Mouse (Mus musculus) ovary, postnatal 36 days (tissue): ENCODE data around the gene Ubxn1.
"Not testable (repeated sequence)": the region's sequence is repeated elsewhere in the genome, so short reads cannot be mapped to it uniquely, and the experiment has no call there.

Experiments used
- DNase-seq: peaks from one replicate; pipeline ENCODE4 v3.0.0; 2022; ENCODE audit warnings: low spot score, mixed read lengths

Gene Ubxn1

GRCm38 (mm10) chr19:8857689-8858088 lies 13.6 kb upstream of the Ubxn1 start:
- no peak for DNase-seq

GRCm38 (mm10) chr19:8859018-8859417 lies 12.3 kb upstream of the Ubxn1 start:
- DNase-seq: no peak

- no peak for DNase-seq
Measured at GRCm38 (mm10) chr19:8864265-8864664, 7.0 kb upstream of the Ubxn1 start.

- DNase-seq: not testable (repeated sequence)
Measured at GRCm38 (mm10) chr19:8870381-8870780, 915 bp upstream of the Ubxn1 start.

- DNase-seq: no peak
Measured at GRCm38 (mm10) chr19:8870838-8871237, 458 bp upstream of the Ubxn1 start.

GRCm38 (mm10) chr19:8872266-8872840 lies 1.1 kb downstream of the Ubxn1 start:
- no peak for DNase-seq

GRCm38 (mm10) chr19:8875031-8875430 lies 3.7 kb downstream of the Ubxn1 start:
- no peak for DNase-seq

- DNase-seq: peak; percentile 88
Measured at GRCm38 (mm10) chr19:8880311-8881033, 9.2 kb downstream of the Ubxn1 start, which contains the start of gene Uqcc3. Gene Uqcc3, minus strand, starts transcription at chr19:8880923.

GRCm38 (mm10) chr19:8881034-8881392 lies 9.7 kb downstream of the Ubxn1 start:
- no peak for DNase-seq

- no peak for DNase-seq
Measured at GRCm38 (mm10) chr19:8883616-8884015, 12.3 kb downstream of the Ubxn1 start, which contains the start of the genes Lbhd1 and Gm49403. Gene Lbhd1, plus strand, starts transcription at chr19:8883732. Gene Gm49403, plus strand, starts transcription at chr19:8883930.

GRCm38 (mm10) chr19:8886916-8887584 lies 15.8 kb downstream of the Ubxn1 start:
- DNase-seq: no peak

GRCm38 (mm10) chr19:8887585-8888463 lies 16.5 kb downstream of the Ubxn1 start:
- no peak for DNase-seq

- peak; percentile 92 for DNase-seq
Measured at GRCm38 (mm10) chr19:8888511-8889385, 17.5 kb downstream of the Ubxn1 start, which contains the start of the genes 1810009A15Rik and Gm49416. Gene 1810009A15Rik, plus strand, starts transcription at chr19:8888853. Gene Gm49416, plus strand, starts transcription at chr19:8888926.

GRCm38 (mm10) chr19:8892829-8893766 lies 21.8 kb downstream of the Ubxn1 start, which contains the start of gene Ints5:
Gene Ints5, plus strand, starts transcription at chr19:8893005.
- peak; percentile 82 for DNase-seq

- no peak for DNase-seq
Measured at GRCm38 (mm10) chr19:8895397-8895960, 24.2 kb downstream of the Ubxn1 start.

GRCm38 (mm10) chr19:8896231-8896630 lies 24.9 kb downstream of the Ubxn1 start:
- DNase-seq: not testable (repeated sequence)

- DNase-seq: peak; percentile 54
Measured at GRCm38 (mm10) chr19:8897211-8897864, 26.0 kb downstream of the Ubxn1 start.

GRCm38 (mm10) chr19:8897865-8898495 lies 26.7 kb downstream of the Ubxn1 start, which contains the start of gene Ganab:
Gene Ganab, plus strand, starts transcription at chr19:8898071.
- DNase-seq: peak; percentile 95
